Mouse (Mus musculus) G1E-ER4 (cell line): ENCODE data around the gene Bbip1. TPM values are rescaled to one million over a fixed set of nuclear protein-coding genes. Genes with fewer than 3 reads are reported as not detected.

Experiments
- GATA1 ChIP-seq: IDR thresholded peaks from one replicate; pipeline ENCODE4 v1.8.0; 2012; ENCODE audit warnings: low read length, inconsistent platforms
- polyA plus RNA-seq: library from polyadenylated mRNA; stranded (reverse); fragments of >175 nt; gene quantifications from 2 replicates; pipeline ENCODE4 v1.2.3, GENCODE M21; 2012

The Bbip1 gene
- polyA plus RNA-seq, 1 experiment: 6.7 TPM

- TF ChIP-seq GATA1: no peak
Observed at GRCm38 (mm10) chr19:53881786-53882185, 62.6 kb downstream of the Bbip1 start.

- TF ChIP-seq GATA1: no peak
Observed at GRCm38 (mm10) chr19:53880460-53880859, 64.0 kb downstream of the Bbip1 start.

Other genes starting within 250 kb of the Bbip1 start
- 38.8 and 58.0 TPM in 2 replicates for gene Pdcd4, start 52.4 kb downstream of the Bbip1 start, polyA plus RNA-seq
- 2.2 and 3.4 TPM in 2 replicates for gene Shoc2, start 321 bp downstream of the Bbip1 start, polyA plus RNA-seq
- gene Adra2a, start 99.5 kb upstream of the Bbip1 start, polyA plus RNA-seq: 20.8 and 22.7 TPM in 2 replicates